In the genomic region with DNA sequence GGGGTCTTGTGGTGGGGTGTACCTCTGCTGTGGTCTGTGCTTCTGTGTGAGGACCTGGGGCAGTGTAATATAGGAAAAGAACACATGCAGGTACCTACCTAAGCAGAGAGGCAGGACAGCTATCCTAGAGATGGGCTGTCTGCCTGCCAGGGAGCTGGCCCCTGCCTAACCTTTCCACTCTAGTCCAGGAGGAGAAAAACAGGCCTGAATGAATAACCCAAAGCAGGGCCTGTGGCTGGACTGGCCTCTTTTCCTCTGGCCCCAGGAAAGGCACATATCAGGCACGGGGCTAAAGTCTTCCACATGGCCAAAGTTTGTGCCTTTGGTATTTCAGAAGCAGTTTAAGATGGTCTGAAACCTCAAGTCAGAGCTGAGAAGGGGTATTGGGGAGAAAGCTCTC, we compare ENCODE assay signal across 35 mouse cellular contexts. TPM values are rescaled to one million over a fixed set of nuclear protein-coding genes. Genes with fewer than 3 reads are reported as not detected.
A peak's percentile ranks its signal among the peaks of the same experiment; 100 is the strongest.
DNase-seq lines count a peak whose midpoint lies in the region; ATAC-seq and TF ChIP-seq lines count a peak whose summit lies in the region.
"Had no signal": no experiment of that assay in that cellular context is flagged by ENCODE, and none has a peak within 500 bp of the region (broad histone marks: within the 10 kb centered on the region; RNA-seq: fewer than 3 reads in every experiment).

No protein-coding gene starts in this region.

- TF ChIP-seq POLR2A in kidney, adult 2 months (IDR thresholded peaks at IDR 0.05; ENCODE audit: low read depth, low read length) = no peak

- H3K9ac ChIP-seq in stomach, embryonic 16.5 days (ENCODE audit: low read length) = 0 out of 2 replicates have a peak overlapping the region, but pooled peaks have one; percentile 11
- H3K9ac ChIP-seq in stomach, postnatal 0 days (ENCODE audit: low read length) = no peak overlapping the region
- H3K9ac ChIP-seq: embryonic facial prominence, embryonic 12.5 days; embryonic facial prominence, embryonic 15.5 days; forebrain, embryonic 12.5 days; heart, embryonic 13.5 days; hindbrain, embryonic 14.5 days had no signal

- H3K4me3 ChIP-seq in gastrocnemius, adult 2 months = no peak overlapping the region
- H3K4me3 ChIP-seq in kidney, adult 2 months (ENCODE audit: insufficient read depth, low read depth, low read length) = no peak overlapping the region
- no peak overlapping the region for H3K4me3 ChIP-seq in stomach, embryonic 16.5 days (replicated peaks; ENCODE audit: low read length)
- H3K4me3 ChIP-seq in stomach, postnatal 0 days (ENCODE audit: low read depth, low read length) = no peak overlapping the region
- H3K4me3 ChIP-seq: embryonic facial prominence, embryonic 12.5 days; embryonic facial prominence, embryonic 15.5 days; forebrain, embryonic 12.5 days; heart, adult 2 months; heart, embryonic 10.5 days; heart, embryonic 13.5 days had no signal

- peaks cover 21% of the 10 kb centered on the region for H3K4me1 ChIP-seq in kidney, adult 2 months (ENCODE audit: control insufficient read depth, insufficient read depth, low read length)
- peaks cover 5% of the 10 kb centered on the region; the same call in 1 of the 2 replicates for H3K4me1 ChIP-seq in stomach, embryonic 16.5 days (ENCODE audit: control insufficient read depth, insufficient read depth, low read length)
- no peaks in the 10 kb centered on the region for H3K4me1 ChIP-seq in stomach, postnatal 0 days (replicated peaks; ENCODE audit: control insufficient read depth, insufficient read depth)
- H3K4me1 ChIP-seq: embryonic facial prominence, embryonic 12.5 days; forebrain, embryonic 12.5 days had no signal

- peak; percentile 12 for DNase-seq in gastrocnemius, adult 2 months
- no peak for DNase-seq in gastrocnemius, postnatal 10 days
- peak; percentile 87 for DNase-seq in kidney, adult 2 months
- no peak for DNase-seq in kidney, postnatal 10 days
- no peak for DNase-seq in stomach, postnatal 0 days (ENCODE audit: low spot score)
- peak; percentile 75 to 86 for DNase-seq in kidney, postnatal 36 days
- DNase-seq in heart, adult 18-20 months = no peak
- DNase-seq: adrenal gland, postnatal 10 days; B cell, adult 2 months; cerebellum, adult 11 months; cerebellum, adult 2 months; cerebellum, adult 9-11 months; cerebellum, postnatal 25 days; gastrocnemius, postnatal 25 days; heart, postnatal 14 days; heart, postnatal 4 days had no signal

- intact Hi-C loops in gastrocnemius, adult 2 months (cut with DNase I) = no loop called here

- no peaks in the 10 kb centered on the region for H3K9me3 ChIP-seq in stomach, embryonic 16.5 days (replicated peaks; ENCODE audit: control insufficient read depth, low read length)
- no peaks in the 10 kb centered on the region for H3K9me3 ChIP-seq in stomach, postnatal 0 days (ENCODE audit: control insufficient read depth, low read length)
- H3K9me3 ChIP-seq: embryonic facial prominence, embryonic 12.5 days; embryonic facial prominence, embryonic 15.5 days; forebrain, embryonic 12.5 days; G1E; heart, embryonic 10.5 days; heart, embryonic 13.5 days had no signal

- no peak overlapping the region for H3K27ac ChIP-seq in gastrocnemius, adult 2 months
- peak overlapping the region; percentile 87 for H3K27ac ChIP-seq in kidney, adult 2 months (ENCODE audit: insufficient read depth, low read depth, low read length)
- H3K27ac ChIP-seq in stomach, embryonic 16.5 days (ENCODE audit: low read length) = no peak overlapping the region
- no peak overlapping the region for H3K27ac ChIP-seq in stomach, postnatal 0 days (replicated peaks)
- H3K27ac ChIP-seq: embryonic facial prominence, embryonic 12.5 days; embryonic facial prominence, embryonic 15.5 days; forebrain, embryonic 12.5 days; heart, adult 2 months; heart, embryonic 10.5 days; heart, embryonic 13.5 days; hindbrain, embryonic 14.5 days; hindbrain, postnatal 0 days had no signal

- no peak for ATAC-seq in stomach, embryonic 16.5 days (ENCODE audit: insufficient read depth, low FRiP score)
- ATAC-seq in stomach, postnatal 0 days (ENCODE audit: low FRiP score, low TSS enrichment) = no peak
- ATAC-seq: forebrain, embryonic 16.5 days; hindbrain, postnatal 0 days; Patski had no signal

- no peak for TF ChIP-seq CTCF in gastrocnemius, adult 2 months (IDR thresholded peaks at IDR 0.05)
- TF ChIP-seq CTCF in kidney, adult 2 months (conservative IDR thresholded peaks at IDR 0.05; ENCODE audit: insufficient read depth, insufficient read length, low read depth, low read length) = no peak
- TF ChIP-seq CTCF in stomach, postnatal 0 days (IDR thresholded peaks at IDR 0.05; ENCODE audit: low read depth) = no peak

- no peak for TF ChIP-seq EP300 in stomach, postnatal 0 days (optimal IDR thresholded peaks at IDR 0.05)

- H3K27me3 ChIP-seq in kidney, adult 2 months (replicated peaks; ENCODE audit: control insufficient read depth, insufficient read depth, low read length) = no peaks in the 10 kb centered on the region
- no peaks in the 10 kb centered on the region for H3K27me3 ChIP-seq in stomach, embryonic 16.5 days (ENCODE audit: control insufficient read depth, insufficient read depth, low read length)
- no peaks in the 10 kb centered on the region for H3K27me3 ChIP-seq in stomach, postnatal 0 days (ENCODE audit: control insufficient read depth, insufficient read depth, low read length)
- H3K27me3 ChIP-seq: CH12.LX, Patski had no signal

- no peaks in the 10 kb centered on the region for H3K36me3 ChIP-seq in kidney, adult 2 months (ENCODE audit: control insufficient read depth, insufficient read depth, low read length)
- no peaks in the 10 kb centered on the region for H3K36me3 ChIP-seq in stomach, embryonic 16.5 days (ENCODE audit: control insufficient read depth, insufficient read depth, low read length)
- H3K36me3 ChIP-seq in stomach, postnatal 0 days (ENCODE audit: control insufficient read depth, insufficient read depth, low read length) = no peaks in the 10 kb centered on the region
- H3K36me3 ChIP-seq: embryonic facial prominence, embryonic 12.5 days; embryonic facial prominence, embryonic 15.5 days; forebrain, embryonic 12.5 days; G1E; heart, embryonic 10.5 days; heart, embryonic 13.5 days had no signal

- no peak overlapping the region for H3K4me2 ChIP-seq in stomach, embryonic 16.5 days (ENCODE audit: low read depth, low read length)
- H3K4me2 ChIP-seq in stomach, postnatal 0 days (replicated peaks; ENCODE audit: low read depth) = no peak overlapping the region
- H3K4me2 ChIP-seq: embryonic facial prominence, embryonic 12.5 days; embryonic facial prominence, embryonic 15.5 days; forebrain, embryonic 12.5 days; heart, embryonic 13.5 days; hindbrain, embryonic 14.5 days had no signal

- WGBS in kidney, adult 2 months = 52% methylated on average over 1 of the region's 1 CpGs
- 61% methylated on average over 1 of the region's 1 CpGs for WGBS in stomach, embryonic 16.5 days
- 56% methylated on average over 1 of the region's 1 CpGs for WGBS in stomach, postnatal 0 days

RNA-seq across cellular contexts. Expression of a gene that starts 9.5 kb away (rescaled TPM):
- 1 to 10 TPM; 4.2 to 5.7 TPM for total RNA-seq in gastrocnemius, adult 2 months (2021)
- 1 to 10 TPM; 6.3 to 8.9 TPM for total RNA-seq in gastrocnemius, postnatal 10 days (2021)
- polyA plus RNA-seq in kidney, adult 2 months (2012; rRNA removed) = 32.7 and 35.5 TPM in 2 replicates
- polyA plus RNA-seq in stomach, embryonic 16.5 days (2015; fragmentation: Nextera tagmentation; extraction: Ambion mirVana) = 3.5 and 4.4 TPM in 2 replicates
- polyA plus RNA-seq in stomach, postnatal 0 days (2015; fragmentation: Nextera tagmentation; extraction: Ambion mirVana) = 0.86 and 1.1 TPM in 2 replicates
- 10 to 100 TPM; 18.1 to 20.2 TPM for total RNA-seq in heart, adult 18-20 months (2021)
- total RNA-seq: G1E had no signal

RNA-seq across cellular contexts. Expression of a gene that starts 27.9 kb away (rescaled TPM):
- total RNA-seq in gastrocnemius, adult 2 months (2021) = not detected
- total RNA-seq in gastrocnemius, postnatal 10 days (2021) = not detected
- 0.09 and 0.22 TPM in 2 replicates for polyA plus RNA-seq in kidney, adult 2 months (2012; rRNA removed)
- polyA plus RNA-seq in stomach, embryonic 16.5 days (2015; fragmentation: Nextera tagmentation; extraction: Ambion mirVana) = 0.67 and 0.83 TPM in 2 replicates
- polyA plus RNA-seq in stomach, postnatal 0 days (2015; fragmentation: Nextera tagmentation; extraction: Ambion mirVana) = 1.0 and 1.7 TPM in 2 replicates
- not detected for total RNA-seq in heart, adult 18-20 months (2021)
- total RNA-seq: CH12.LX; common myeloid progenitor, adult 5-6 weeks; G1E; gastrocnemius, adult 18-20 months; gastrocnemius, postnatal 25 days; heart, adult 2 months; heart, postnatal 14 days; heart, postnatal 4 days; hindbrain, postnatal 0 days had no signal
- polyA plus RNA-seq: G1E; heart, embryonic 13.5 days had no signal

RNA-seq across cellular contexts. Expression of a gene that starts 37.8 kb away (rescaled TPM):
- not detected for total RNA-seq in gastrocnemius, adult 2 months (2021)
- total RNA-seq in gastrocnemius, postnatal 10 days (2021) = not detected
- not detected in 2 replicates for polyA plus RNA-seq in kidney, adult 2 months (2012; rRNA removed)
- not detected in 2 replicates for polyA plus RNA-seq in stomach, embryonic 16.5 days (2015; fragmentation: Nextera tagmentation; extraction: Ambion mirVana)
- polyA plus RNA-seq in stomach, postnatal 0 days (2015; fragmentation: Nextera tagmentation; extraction: Ambion mirVana) = not detected in 2 replicates
- not detected for total RNA-seq in heart, adult 18-20 months (2021)
- total RNA-seq: adrenal gland, adult 18-20 months; adrenal gland, postnatal 10 days; adrenal gland, postnatal 4 days; CH12.LX; gastrocnemius, adult 18-20 months; gastrocnemius, postnatal 25 days; heart, adult 2 months; heart, postnatal 14 days; heart, postnatal 4 days had no signal
- polyA plus RNA-seq: embryonic facial prominence, embryonic 12.5 days; embryonic facial prominence, embryonic 15.5 days; forebrain, embryonic 12.5 days; forebrain, embryonic 16.5 days; G1E; heart, adult 2 months; heart, embryonic 10.5 days; heart, embryonic 13.5 days; heart, embryonic 16.5 days; hindbrain, embryonic 11.5 days; Patski had no signal

RNA-seq across cellular contexts. Expression of a gene that starts 48.2 kb away (rescaled TPM):
- 1 to 10 TPM; 2.0 to 3.6 TPM for total RNA-seq in gastrocnemius, adult 2 months (2021)
- 1 to 10 TPM; 5.8 to 6.7 TPM for total RNA-seq in gastrocnemius, postnatal 10 days (2021)
- 3.8 and 4.0 TPM in 2 replicates for polyA plus RNA-seq in kidney, adult 2 months (2012; rRNA removed)
- polyA plus RNA-seq in stomach, embryonic 16.5 days (2015; fragmentation: Nextera tagmentation; extraction: Ambion mirVana) = 6.3 and 7.9 TPM in 2 replicates
- 3.7 and 4.4 TPM in 2 replicates for polyA plus RNA-seq in stomach, postnatal 0 days (2015; fragmentation: Nextera tagmentation; extraction: Ambion mirVana)
- 1 to 10 TPM; 1.6 to 1.7 TPM for total RNA-seq in heart, adult 18-20 months (2021)

Comparison
In these comparisons a context has a peak if more than half of its experiments do, and no peak if none do; other contexts are left out.
1. DNase-seq: peak in gastrocnemius, adult 2 months (single experiment), kidney, adult 2 months (single experiment) and kidney, postnatal 36 days (2 of 2); none in gastrocnemius, postnatal 10 days (single experiment), kidney, postnatal 10 days (single experiment), stomach, postnatal 0 days (single experiment) and heart, adult 18-20 months (0 of 2).